9 mouse cellular contexts compared by ENCODE assay signal in the genomic region with DNA sequence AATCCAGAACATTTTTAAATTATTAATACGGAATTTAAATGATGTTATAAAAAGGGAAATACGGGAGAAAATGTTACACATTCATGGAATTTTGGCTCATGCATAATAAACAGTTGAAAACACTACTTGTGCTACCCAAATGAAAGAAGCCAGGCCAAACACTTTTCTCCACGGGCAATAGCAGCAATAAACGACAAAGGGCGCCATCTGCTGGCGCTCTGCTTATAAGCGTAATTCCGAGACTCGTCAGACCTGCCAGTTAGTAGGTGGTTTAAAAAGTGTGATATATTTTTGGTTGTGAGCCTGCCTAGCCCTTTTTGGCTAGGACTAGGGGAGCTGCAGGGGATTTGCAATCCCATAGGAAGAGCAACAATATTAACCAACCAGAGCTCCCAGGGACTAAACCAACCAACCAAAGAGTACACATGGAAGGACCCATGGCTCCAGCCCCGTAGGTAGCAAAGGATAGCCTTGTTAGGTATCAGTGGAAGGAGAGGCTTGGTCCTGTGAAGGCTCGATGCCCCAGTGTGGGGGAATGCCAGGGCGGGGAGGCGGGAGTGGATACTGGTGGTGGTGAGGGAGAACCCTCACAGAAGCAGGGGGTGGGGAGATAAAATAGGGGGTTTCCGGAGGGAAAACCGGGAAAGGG. TPM values are rescaled to one million over a fixed set of nuclear protein-coding genes. Genes with fewer than 3 reads are reported as not detected.
A peak's percentile ranks its signal among the peaks of the same experiment; 100 is the strongest.
DNase-seq lines count a peak whose midpoint lies in the region; ATAC-seq and TF ChIP-seq lines count a peak whose summit lies in the region.
"Had no signal": no experiment of that assay in that cellular context is flagged by ENCODE, and none has a peak within 500 bp of the region (broad histone marks: within the 10 kb centered on the region; RNA-seq: fewer than 3 reads in every experiment).

No protein-coding gene starts in this region.

- no peak overlapping the region for H3K4me2 ChIP-seq in neural tube, embryonic 12.5 days (replicated peaks)
- H3K4me2 ChIP-seq: embryonic facial prominence, embryonic 13.5 days had no signal

- no peaks in the 10 kb centered on the region for H3K4me1 ChIP-seq in liver, adult 2 months (ENCODE audit: control insufficient read depth, insufficient read depth, low read length)
- no peaks in the 10 kb centered on the region for H3K4me1 ChIP-seq in neural tube, embryonic 12.5 days
- H3K4me1 ChIP-seq: embryonic facial prominence, embryonic 13.5 days had no signal

- no peaks in the 10 kb centered on the region for H3K9me3 ChIP-seq in neural tube, embryonic 12.5 days

- H3K36me3 ChIP-seq in liver, adult 2 months (ENCODE audit: control insufficient read depth, insufficient read depth, low read length) = no peaks in the 10 kb centered on the region
- no peaks in the 10 kb centered on the region for H3K36me3 ChIP-seq in neural tube, embryonic 12.5 days
- H3K36me3 ChIP-seq: embryonic facial prominence, embryonic 13.5 days had no signal

- no peak overlapping the region for H3K9ac ChIP-seq in liver, adult 2 months (ENCODE audit: low read depth, low read length)
- no peak overlapping the region for H3K9ac ChIP-seq in neural tube, embryonic 12.5 days
- H3K9ac ChIP-seq: embryonic facial prominence, embryonic 13.5 days had no signal

- H3K4me3 ChIP-seq in liver, adult 2 months (ENCODE audit: insufficient read depth, low read depth, low read length) = no peak overlapping the region
- no peak overlapping the region for H3K4me3 ChIP-seq in neural tube, embryonic 12.5 days
- H3K4me3 ChIP-seq: embryonic facial prominence, embryonic 13.5 days had no signal

- no peaks in the 10 kb centered on the region for H3K79me2 ChIP-seq in liver, adult 2 months (ENCODE audit: control insufficient read depth, insufficient read depth, low read length)

- peak; percentile 71 for DNase-seq in 416B (ENCODE audit: low read depth)
- peak; percentile 72 to 74 for DNase-seq in cerebellum, postnatal 36 days
- DNase-seq in gastrocnemius, adult 8-10 months (ENCODE audit: low spot score in 2 of 2) = peak; percentile 30 to 34
- peak; percentile 33 to 74 for DNase-seq in kidney, adult 8-10 months
- DNase-seq in liver, adult 2 months (ENCODE audit: extremely low read depth, low read depth, low spot score) = peak; percentile 53
- peak; percentile 64 for DNase-seq in telencephalon, adult 2 months (ENCODE audit: low read depth, low spot score)

- no peaks in the 10 kb centered on the region for H3K27me3 ChIP-seq in liver, adult 2 months (ENCODE audit: control insufficient read depth, insufficient read depth, low read length)
- no peaks in the 10 kb centered on the region for H3K27me3 ChIP-seq in neural tube, embryonic 12.5 days (replicated peaks)

- peak; percentile 65; the same call in 1 of the 2 replicates for TF ChIP-seq CTCF in liver, adult 2 months (IDR thresholded peaks at IDR 0.05; ENCODE audit: low read depth, low read length)

- H3K27ac ChIP-seq in liver, adult 2 months (replicated peaks; ENCODE audit: insufficient read depth, low read depth, low read length) = no peak overlapping the region
- no peak overlapping the region for H3K27ac ChIP-seq in neural tube, embryonic 12.5 days
- H3K27ac ChIP-seq: embryonic facial prominence, embryonic 13.5 days had no signal

- WGBS in liver, adult 2 months = 23% methylated on average over 15 of the region's 15 CpGs
- 28% methylated on average over 15 of the region's 15 CpGs for WGBS in neural tube, embryonic 12.5 days

- TF ChIP-seq POLR2A in liver, adult 2 months (IDR thresholded peaks at IDR 0.05; ENCODE audit: extremely low read depth, insufficient read depth, low read length) = no peak

- peak; percentile 87 for ATAC-seq in activated CD4-positive, CD25-positive, alpha-beta regulatory T cell, adult 4 months
- ATAC-seq in neural tube, embryonic 12.5 days (ENCODE audit: low FRiP score, low read depth) = peak; percentile 67; the same call in 1 of the 2 replicates

RNA-seq across cellular contexts. Expression of a gene that starts 37.1 kb away (rescaled TPM):
- 10 to 100 TPM in 1 of 2 experiments, 1 to 10 TPM in 1; 8.6 to 12.0 TPM for polyA plus RNA-seq in activated CD4-positive, CD25-positive, alpha-beta regulatory T cell, adult 4 months (2017; shearing (Covaris generic))
- 10 to 100 TPM; 20.3 to 23.5 (median 21.7) TPM for total RNA-seq in gastrocnemius, adult 8-10 months (2022)
- total RNA-seq in liver, adult 2 months (2014; rRNA removed) = 4.4 and 6.6 TPM in 2 replicates
- 13.3 and 17.3 TPM in 2 replicates for polyA plus RNA-seq in liver, adult 2 months (2012; rRNA removed)
- 53.3 and 58.1 TPM in 2 replicates for polyA plus RNA-seq in neural tube, embryonic 12.5 days (2016; fragmentation: Nextera tagmentation; extraction: Ambion mirVana)
